ENCODE assay signal across 8 mouse cellular contexts in genomic region chr5:72855685-72856124, GRCm38 (mm10). TPM values are rescaled to one million over a fixed set of nuclear protein-coding genes. Genes with fewer than 3 reads are reported as not detected.
A peak's percentile ranks its signal among the peaks of the same experiment; 100 is the strongest.
DNase-seq lines count a peak whose midpoint lies in the region; ATAC-seq and TF ChIP-seq lines count a peak whose summit lies in the region.

No protein-coding gene starts in this region.

- ATAC-seq in cerebellum, adult (ENCODE audit: insufficient number of reproducible peaks, low FRiP score, low TSS enrichment), result peak; percentile 92
- peak; percentile 88 for ATAC-seq in hindbrain, embryonic 14.5 days (ENCODE audit: low FRiP score)
- peak; percentile 76 for ATAC-seq in midbrain, embryonic 14.5 days (ENCODE audit: low FRiP score, low TSS enrichment)

- H3K4me2 ChIP-seq in hindbrain, embryonic 14.5 days (replicated peaks), result no peak overlapping the region
- no peak overlapping the region for H3K4me2 ChIP-seq in midbrain, embryonic 14.5 days (ENCODE audit: low read length)

- peak overlapping the region; percentile 35; the same call in 1 of the 2 replicates for H3K27ac ChIP-seq in gastrocnemius, adult 2 months
- 0 out of 2 replicates have a peak overlapping the region, but pooled peaks have one; percentile 3 for H3K27ac ChIP-seq in hindbrain, embryonic 14.5 days
- H3K27ac ChIP-seq in midbrain, embryonic 14.5 days (replicated peaks; ENCODE audit: low read depth, low read length), result no peak overlapping the region; the same call in 1 of the 2 replicates

- H3K4me3 ChIP-seq in gastrocnemius, adult 2 months, result no peak overlapping the region
- no peak overlapping the region for H3K4me3 ChIP-seq in hindbrain, embryonic 14.5 days (replicated peaks; ENCODE audit: low read length)
- H3K4me3 ChIP-seq in midbrain, embryonic 14.5 days (replicated peaks; ENCODE audit: low read depth, low read length), result no peak overlapping the region

- TF ChIP-seq CTCF in gastrocnemius, adult 2 months (IDR thresholded peaks at IDR 0.05), result no peak

- DNase-seq in Muller cell, postnatal 12 days (ENCODE audit: inconsistent ontology term), result peak; percentile 98
- DNase-seq in gastrocnemius, adult 2 months, result peak; percentile 87
- DNase-seq in hindbrain, embryonic 14.5 days (ENCODE audit: low spot score), result peak; percentile 81
- peak; percentile 85 for DNase-seq in layer of hippocampus, postnatal 36 days
- DNase-seq in midbrain, embryonic 14.5 days, result peak; percentile 80
- DNase-seq in urinary bladder, adult 2 months (ENCODE audit: low spot score), result peak; percentile 39
- no peak for DNase-seq in T-cell, adult 2 months (ENCODE audit: low spot score)

- intact Hi-C loops in gastrocnemius, adult 2 months (cut with DNase I), result no loop called here

- H3K4me1 ChIP-seq in hindbrain, embryonic 14.5 days (replicated peaks; ENCODE audit: control insufficient read depth, insufficient read depth, low read length), result no peaks in the 10 kb centered on the region
- H3K4me1 ChIP-seq in midbrain, embryonic 14.5 days (ENCODE audit: control insufficient read depth, insufficient read depth, low read length), result no peaks in the 10 kb centered on the region

- H3K36me3 ChIP-seq in hindbrain, embryonic 14.5 days (replicated peaks; ENCODE audit: control insufficient read depth, insufficient read depth), result no peaks in the 10 kb centered on the region
- no peaks in the 10 kb centered on the region for H3K36me3 ChIP-seq in midbrain, embryonic 14.5 days (ENCODE audit: control insufficient read depth, insufficient read depth, low read length)

- WGBS in hindbrain, embryonic 14.5 days, result 7% methylated on average over 3 of the region's 3 CpGs
- WGBS in midbrain, embryonic 14.5 days, result 7% methylated on average over 3 of the region's 3 CpGs

- no peaks in the 10 kb centered on the region for H3K9me3 ChIP-seq in hindbrain, embryonic 14.5 days (ENCODE audit: control insufficient read depth, low read length)
- 0 out of 2 replicates have a peak, but pooled peaks cover 6% of the 10 kb centered on the region for H3K9me3 ChIP-seq in midbrain, embryonic 14.5 days (ENCODE audit: control insufficient read depth, low read length)

- no peak overlapping the region for H3K9ac ChIP-seq in hindbrain, embryonic 14.5 days
- H3K9ac ChIP-seq in midbrain, embryonic 14.5 days (replicated peaks; ENCODE audit: low read length), result no peak overlapping the region

- H3K27me3 ChIP-seq in hindbrain, embryonic 14.5 days (ENCODE audit: control insufficient read depth, insufficient read depth, low read length), result no peaks in the 10 kb centered on the region
- no peaks in the 10 kb centered on the region for H3K27me3 ChIP-seq in midbrain, embryonic 14.5 days (ENCODE audit: control insufficient read depth, insufficient read depth, low read length)

RNA-seq across cellular contexts. Expression of gene Tec, which starts 12.6 kb away (rescaled TPM):
- total RNA-seq in gastrocnemius, adult 2 months (2021), result 1 to 10 TPM; 1.2 to 1.4 TPM
- polyA plus RNA-seq in hindbrain, embryonic 14.5 days (2014; fragmentation: Nextera tagmentation; extraction: Ambion mirVana), result 7.6 and 8.8 TPM in 2 replicates
- 1 to 10 TPM; 1.8 to 2.0 TPM for total RNA-seq in layer of hippocampus, postnatal 36 days (2021)
- polyA plus RNA-seq in midbrain, embryonic 14.5 days (2014; fragmentation: Nextera tagmentation; extraction: Ambion mirVana), result 1.6 and 5.3 TPM in 2 replicates
- polyA plus RNA-seq in urinary bladder, adult 2 months (2012; rRNA removed), result 4.9 and 5.0 TPM in 2 replicates

RNA-seq across cellular contexts. Expression of gene Slain2, which starts 58.4 kb away (rescaled TPM):
- total RNA-seq in gastrocnemius, adult 2 months (2021), result 100 to 1,000 TPM; 113 TPM
- polyA plus RNA-seq in hindbrain, embryonic 14.5 days (2014; fragmentation: Nextera tagmentation; extraction: Ambion mirVana), result 24.6 and 29.6 TPM in 2 replicates
- 10 to 100 TPM; 21.0 to 24.6 TPM for total RNA-seq in layer of hippocampus, postnatal 36 days (2021)
- polyA plus RNA-seq in midbrain, embryonic 14.5 days (2014; fragmentation: Nextera tagmentation; extraction: Ambion mirVana), result 20.2 and 25.9 TPM in 2 replicates
- 23.3 and 32.3 TPM in 2 replicates for polyA plus RNA-seq in urinary bladder, adult 2 months (2012; rRNA removed)
